Mouse (Mus musculus): Measurements from ENCODE around the gene Cep70.

Cep70 gene

DNA sequence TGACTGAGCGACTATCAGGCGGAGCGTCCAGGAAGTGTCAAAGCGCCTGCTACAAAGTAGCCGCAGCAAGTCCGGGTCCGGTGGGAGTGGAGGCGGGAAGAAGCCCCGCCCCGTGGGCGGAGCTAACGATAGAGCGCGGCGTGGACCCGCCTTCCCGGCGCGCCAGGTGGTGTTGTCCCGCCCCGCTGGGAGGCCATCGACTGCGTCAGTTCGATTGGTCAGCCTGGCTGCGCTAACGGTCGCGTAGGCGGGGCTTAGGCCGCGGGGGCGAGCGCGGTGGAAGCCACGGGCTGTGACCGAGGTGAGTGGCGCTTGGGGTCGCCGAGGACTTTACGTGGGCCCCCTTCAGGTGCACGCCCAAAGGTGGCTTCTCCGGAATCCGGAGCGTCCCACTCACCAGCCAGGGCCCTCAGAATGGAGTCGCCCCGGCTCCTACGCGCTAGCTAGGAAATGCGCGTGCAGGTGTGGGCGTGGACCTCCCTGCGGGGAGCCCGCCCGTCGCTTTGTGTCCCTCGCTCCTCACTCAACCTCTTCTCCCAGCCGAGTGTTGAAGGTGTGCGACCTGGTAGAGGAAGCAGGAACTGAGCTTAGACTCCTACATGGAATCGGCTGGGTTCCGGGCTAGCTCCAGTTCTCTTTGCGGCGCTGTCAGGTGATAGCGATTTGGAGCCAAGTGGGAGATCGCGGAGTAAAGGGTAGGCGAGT, at the start of gene Cep70:
TSS of gene Cep70 (plus strand) at position 178 of the 705 bp plus-strand sequence.
- peak; percentile 97 for DNase-seq

DNA sequence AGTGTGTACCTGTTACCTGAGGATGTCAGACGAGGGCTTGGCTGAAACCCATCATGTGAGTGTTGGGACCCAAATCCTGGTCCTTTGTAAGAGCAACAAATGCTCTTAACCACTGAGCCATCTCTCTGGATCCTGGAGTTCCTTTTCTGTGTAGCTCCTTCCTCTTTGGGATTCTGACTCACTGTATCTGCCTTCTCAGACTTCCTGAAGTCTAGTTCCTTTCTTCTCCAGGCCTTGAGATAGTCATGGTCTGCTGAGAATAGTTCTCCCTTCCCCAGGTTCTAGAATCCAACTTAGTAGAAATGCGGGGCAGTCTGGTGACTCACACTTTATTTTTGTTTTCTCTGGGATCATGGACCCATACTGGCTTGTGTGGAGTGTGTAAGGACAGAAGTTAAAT, 30.5 kb upstream of the Cep70 start:
- DNase-seq = no peak

DNA sequence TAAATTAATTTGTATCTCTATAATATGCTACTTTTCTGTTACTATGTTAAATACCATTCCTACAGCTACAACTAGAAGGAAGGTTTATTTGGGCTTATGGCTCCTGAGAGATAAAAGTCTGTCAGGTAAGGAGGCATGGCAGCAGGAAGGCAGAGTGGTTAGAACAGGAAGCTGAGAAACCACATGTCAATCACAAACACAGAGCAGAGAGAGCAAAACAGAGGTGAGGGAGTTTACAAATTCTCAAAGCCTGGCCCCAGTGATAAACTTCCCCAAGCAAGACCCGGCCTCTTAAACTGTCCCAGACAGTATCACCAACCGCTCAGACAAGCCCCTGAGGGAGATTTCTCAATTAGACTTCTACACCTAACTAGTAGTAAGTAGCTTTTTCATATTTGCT, 27.0 kb upstream of the Cep70 start:
- no peak for DNase-seq

DNA sequence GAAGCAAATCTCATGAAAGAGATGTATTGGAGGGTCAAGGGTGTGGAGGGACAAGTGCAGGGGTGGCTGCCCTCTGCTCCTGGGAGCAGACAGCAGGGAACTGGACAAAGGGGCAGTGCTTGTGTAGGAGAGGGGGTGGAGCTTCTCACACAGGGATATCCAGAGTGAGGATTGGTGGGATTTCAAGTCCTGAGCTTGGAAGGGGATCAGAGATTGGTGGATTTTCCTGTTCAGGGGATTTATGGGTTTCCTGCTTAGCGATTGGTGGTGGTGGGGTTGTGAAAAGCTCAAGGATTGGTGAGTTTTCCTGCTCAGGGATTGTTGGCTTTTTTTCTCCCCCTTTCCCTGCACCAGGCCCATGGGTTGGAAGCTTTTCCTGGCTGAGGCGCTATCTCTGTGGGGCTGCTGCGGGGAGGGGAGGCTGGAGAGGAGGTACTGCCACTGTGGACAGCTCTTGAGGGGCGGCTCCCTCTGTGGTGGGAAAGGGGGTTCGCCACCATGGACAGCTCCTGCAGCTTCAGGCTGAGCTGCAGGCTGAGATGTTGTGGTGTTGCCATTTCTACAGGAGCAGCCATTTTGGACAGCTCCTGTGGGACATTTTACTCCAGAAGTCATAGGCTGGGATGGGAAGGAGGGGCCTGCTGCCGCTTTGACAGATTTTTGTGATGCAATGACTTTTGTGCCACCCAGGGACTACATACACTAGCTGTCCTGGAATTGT, 25.0 kb upstream of the Cep70 start:
- DNase-seq = peak; percentile 71 to 72

DNA sequence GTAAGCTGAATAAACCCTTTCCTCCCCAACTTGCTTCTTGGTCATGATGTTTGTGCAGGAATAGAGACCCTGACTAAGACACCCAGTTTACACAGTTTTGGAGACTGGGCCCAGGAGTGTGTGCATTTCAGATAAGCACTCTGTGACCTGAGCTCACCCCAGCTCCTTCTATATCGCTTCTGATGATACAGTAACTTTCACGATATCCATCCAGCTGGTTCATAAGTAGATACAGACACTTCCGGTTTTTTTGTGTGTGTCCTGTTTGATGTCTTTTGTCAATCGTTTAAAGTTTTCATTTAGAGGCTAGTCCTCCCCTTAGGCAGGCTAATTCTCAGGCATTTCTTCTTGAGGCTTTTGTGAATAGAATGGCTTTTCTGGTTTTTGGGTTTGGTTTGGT, 21.5 kb upstream of the Cep70 start:
- DNase-seq = no peak

DNA sequence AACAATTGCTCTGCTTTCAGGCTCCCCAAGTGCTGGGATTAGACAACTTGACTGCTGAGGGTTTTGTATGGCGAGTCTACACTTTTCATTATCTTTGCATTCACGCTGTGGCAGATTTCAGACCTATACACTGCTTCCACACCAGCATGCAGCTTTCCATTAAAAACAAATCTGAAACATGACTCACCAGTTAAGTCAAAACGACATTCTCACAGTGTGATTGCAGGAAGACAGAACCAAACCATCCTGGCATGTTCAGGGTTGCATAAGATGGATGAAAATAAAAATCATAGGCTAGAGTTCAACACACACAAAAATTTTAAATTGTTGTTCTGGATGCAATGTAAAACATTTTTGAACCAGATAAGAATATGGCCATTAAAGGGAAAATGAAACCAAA, 18.6 kb upstream of the Cep70 start:
- DNase-seq = no peak

DNA sequence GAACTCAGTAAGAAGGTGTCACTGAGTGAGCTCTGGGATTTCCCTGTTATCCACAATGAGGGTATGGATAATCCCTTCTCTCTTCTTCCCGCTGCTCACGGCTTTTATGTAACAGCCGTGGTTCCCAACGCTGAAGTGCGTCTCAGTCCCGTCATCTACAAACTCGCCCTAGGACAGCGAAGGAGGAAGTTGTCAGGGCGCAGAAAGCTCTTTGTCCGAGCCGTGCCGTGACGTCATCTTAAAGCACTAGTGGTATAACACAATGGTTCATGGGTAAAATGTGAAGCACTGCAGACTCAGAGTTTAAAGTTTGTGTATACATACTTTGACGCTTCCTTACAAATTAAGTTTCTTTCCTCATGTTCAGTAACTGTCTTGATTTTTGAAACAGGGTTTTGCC, 13.7 kb upstream of the Cep70 start:
- DNase-seq = no peak

DNA sequence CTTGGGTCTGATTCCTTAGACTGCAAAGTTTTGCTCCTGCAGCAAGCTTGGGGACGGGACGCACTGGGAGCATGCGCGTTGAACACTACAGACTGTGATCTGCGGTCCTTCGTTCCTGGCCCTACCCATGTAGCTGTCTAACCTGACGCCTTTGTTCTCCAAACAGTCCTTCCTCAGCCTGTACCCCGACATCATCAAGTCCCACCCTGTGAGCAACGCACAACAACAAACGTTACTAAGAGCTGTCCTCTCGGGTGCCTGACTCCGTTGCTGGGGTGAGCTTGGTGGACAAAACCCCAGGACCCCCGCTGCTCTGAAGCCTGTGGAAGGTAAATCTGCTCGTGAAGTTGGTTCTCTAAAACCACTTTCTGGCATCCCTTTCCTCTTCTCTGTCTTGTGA, 6.0 kb upstream of the Cep70 start, which contains the start of gene Faiml:
TSS of gene Faiml (minus strand) at position 101 of the 400 bp plus-strand sequence.
- DNase-seq = no peak

DNA sequence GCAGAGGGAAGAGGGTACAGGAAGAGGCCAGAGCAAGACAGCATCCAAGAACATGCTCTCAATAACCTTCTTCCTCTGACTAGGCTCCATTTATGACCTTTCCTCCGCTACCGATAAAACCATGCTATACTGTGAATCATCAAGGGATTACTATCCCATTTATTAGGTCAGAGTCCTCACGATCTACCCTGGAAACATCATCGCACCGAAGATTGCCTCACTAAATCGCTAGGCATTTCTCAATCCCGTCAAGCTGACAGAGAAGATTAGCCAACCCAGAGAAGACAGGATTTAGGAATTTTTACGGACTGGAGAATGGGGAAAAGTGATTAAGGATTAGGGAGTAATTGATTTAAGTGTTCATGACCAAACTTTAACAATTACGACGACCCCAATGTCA, 4.9 kb upstream of the Cep70 start:
- no peak for DNase-seq

DNA sequence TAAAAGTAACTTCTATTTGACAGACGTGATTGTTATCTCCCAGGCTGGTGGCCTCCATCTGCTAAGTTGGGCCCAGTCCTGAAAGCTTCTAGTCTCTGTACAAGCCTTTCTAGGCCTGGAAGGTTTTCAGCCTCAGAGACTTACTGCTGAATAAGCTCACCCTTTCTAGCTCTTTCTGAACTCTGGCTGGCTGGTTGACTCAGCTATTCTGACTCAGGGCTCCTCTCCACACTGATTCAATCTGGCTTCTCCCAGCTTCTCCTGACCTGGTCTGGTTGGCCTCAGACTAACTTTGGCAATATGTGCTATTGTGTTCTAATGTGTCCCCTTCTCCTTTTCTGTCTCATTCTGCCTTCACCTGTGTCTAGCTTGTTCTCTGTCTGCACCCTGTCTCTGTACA, 3.9 kb upstream of the Cep70 start:
- DNase-seq = no peak

DNA sequence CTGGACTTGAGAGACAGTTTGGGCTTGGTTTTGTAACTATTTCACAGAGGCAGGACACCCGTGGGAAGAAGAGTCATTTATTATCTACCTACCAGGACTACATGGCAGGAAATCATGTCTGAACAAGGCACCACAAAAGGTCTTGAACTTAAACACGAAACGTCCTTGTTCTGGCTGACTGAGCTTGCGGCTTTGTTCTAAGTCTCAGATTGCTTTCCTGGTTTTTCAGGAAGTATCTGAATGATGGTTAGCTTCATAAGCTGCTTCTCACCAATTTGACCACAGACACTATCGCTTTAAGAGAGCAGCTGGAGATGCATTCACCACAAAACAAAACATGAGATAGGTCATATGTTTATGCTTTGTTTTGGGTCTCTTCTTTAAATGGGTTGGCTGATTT, 2.6 kb upstream of the Cep70 start:
- DNase-seq = no peak

DNA sequence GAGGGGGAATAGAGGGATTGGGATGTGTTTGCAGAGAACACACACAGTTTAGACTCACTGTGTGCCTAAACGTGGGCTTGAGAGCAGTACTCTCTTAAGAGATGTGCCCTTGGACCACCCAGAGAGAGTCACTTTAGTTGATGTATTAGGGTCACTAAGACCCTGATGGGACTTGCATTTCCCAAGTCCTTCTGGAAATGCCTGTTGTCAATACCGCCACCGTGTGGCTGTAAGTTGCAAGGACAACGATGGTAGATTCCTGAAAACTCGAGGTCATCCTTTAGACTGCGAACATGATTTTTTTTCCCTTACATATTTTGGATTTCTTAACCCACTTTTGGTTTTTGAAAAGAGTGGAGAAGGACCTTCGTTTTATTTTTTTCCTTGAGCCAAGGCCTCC, 1.1 kb upstream of the Cep70 start:
- peak; percentile 30 to 69 for DNase-seq

DNA sequence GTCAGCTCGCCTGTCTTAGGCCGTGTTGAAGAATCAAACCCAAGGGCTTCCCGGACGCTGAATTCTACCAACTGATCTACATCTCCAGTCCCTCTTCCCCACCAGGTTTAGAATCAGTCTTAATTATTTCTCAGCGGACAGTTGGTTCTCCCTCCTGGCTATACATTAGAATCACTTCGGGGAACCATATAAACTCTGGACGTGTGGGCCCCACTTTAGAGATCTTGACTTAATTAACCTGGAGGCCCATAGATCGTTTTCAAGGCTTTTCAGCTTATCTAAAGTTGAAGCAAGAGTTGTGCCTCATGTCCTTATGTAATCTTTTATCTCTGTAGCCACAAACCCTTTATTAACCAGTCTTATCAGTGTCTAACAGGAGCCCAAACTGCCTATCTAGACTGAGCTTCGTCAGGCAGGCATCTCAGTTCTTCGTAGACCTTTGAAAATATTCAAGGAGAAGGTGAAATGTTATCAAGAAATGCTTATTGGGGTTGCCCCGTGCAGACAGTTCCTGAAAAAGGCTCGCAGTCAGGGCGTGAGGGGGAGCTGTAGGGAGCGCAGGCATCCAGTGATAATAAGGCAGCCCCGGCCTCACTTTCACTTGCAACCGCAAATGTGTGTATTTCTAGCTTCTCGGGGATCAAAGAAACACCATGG, 506 bp upstream of the Cep70 start:
- DNase-seq = no peak

DNA sequence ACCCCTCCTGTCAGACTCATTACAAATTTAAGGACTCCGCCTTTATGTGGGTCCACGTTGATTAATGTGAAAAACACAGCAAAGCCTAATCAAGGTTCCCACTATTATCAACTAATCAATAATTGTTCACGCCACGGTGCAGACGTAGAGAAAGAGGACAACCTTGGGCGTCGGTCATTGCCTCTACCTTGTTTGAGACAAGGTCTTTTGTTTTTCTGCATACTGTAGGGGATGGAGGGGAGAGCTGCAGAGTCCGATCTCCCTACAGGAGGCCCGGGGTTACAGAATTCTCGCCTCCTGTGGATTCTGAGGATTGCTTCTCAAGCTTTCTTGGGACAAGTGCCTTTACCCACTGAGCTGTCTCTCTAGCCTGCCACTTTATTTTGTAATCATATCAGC, 727 bp downstream of the Cep70 start:
- no peak for DNase-seq

DNA sequence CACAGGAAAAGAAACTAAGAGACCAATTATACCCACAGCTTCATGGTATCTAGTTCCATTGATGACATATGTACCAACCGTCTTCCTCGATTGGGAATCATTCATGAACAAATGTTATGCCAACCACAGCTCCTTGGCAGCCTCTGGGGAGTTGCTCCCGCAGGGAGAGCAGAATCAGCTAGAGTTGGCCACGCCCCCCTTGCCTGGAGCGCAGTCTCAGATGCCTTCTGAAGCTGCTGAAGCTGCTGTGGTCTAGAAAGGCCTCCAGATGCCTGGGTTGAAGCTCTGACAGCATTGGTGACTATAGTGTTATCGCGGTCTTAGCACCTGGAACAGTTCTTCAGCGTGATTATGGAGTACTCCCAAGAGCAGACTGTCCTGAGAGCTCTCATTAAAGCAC, 5.1 kb downstream of the Cep70 start:
- DNase-seq = no peak

DNA sequence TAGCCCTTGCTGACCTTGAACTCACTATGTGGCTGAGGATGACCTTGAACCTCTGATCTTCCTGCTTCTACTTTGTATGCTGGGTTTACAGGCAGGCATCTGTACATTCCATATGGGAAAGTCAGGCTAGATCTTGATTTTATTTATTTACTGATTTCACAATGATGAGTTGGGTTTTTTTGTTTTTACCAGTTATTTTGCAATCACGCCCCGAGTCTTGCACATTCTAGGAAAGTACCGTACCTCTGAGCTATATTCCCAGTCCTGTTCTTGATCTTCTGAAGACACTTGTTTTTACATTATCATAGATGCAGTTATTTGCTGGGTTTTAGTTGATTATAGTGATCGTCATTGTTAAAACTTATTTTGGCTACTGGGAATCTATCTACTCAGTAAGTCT, 5.7 kb downstream of the Cep70 start:
- no peak for DNase-seq

DNA sequence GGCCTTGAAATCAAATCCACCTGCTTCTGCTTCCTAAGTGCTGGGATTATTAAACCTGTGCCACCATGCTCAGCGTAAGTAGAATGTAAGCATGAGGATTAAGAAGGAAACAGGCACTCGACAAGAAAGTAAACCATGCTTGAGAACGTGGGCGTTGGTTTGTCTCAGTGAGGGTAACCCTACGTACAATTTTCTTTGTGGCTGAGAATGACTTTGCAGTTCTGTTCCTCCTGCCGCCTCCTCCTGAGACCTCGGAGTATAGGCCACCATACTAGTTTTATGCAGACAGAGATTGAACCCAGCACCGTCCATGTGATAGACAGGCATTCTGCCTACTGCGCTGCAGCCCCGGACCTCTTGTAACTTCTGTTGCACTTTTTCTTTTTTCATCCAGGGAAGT, 10.7 kb downstream of the Cep70 start:
- no peak for DNase-seq

DNA sequence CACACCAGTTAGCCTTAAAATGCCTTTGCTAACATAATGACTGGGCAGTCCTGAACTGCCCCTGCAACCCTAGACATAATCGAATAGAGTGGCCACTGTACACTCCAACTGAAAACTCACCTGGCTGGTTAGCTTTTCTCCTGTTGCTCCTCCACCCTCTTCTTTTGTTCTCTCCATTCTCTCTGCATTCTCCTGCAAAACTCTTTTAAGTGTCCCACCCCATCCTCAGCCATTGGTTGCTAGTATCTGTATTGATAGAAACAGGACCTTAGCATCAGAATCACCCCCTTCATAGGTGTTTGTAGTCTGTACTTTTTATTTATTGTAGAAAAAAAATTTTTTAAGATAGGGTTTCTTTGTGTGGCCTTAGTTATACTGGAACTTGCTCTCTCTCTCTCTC, 13.0 kb downstream of the Cep70 start:
- DNase-seq = no peak

DNA sequence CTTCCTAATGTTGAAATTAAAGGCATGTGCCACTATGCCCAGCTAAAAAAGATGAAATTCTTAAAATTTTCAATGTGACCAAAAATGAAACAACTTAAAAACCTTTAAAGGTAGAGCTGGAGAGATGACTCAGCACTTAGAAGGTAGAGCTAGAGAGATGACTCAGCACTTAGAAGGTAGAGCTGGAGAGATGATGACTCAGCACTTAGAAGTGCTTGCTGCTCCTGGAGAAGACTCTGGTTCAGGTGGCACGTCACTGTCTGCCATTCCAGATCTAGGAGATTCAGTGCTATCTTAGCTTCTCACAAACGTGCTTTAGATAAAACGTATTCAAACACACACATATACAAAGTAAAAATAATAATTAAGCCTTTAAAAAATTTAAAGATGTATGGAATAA, 13.7 kb downstream of the Cep70 start:
- no peak for DNase-seq

DNA sequence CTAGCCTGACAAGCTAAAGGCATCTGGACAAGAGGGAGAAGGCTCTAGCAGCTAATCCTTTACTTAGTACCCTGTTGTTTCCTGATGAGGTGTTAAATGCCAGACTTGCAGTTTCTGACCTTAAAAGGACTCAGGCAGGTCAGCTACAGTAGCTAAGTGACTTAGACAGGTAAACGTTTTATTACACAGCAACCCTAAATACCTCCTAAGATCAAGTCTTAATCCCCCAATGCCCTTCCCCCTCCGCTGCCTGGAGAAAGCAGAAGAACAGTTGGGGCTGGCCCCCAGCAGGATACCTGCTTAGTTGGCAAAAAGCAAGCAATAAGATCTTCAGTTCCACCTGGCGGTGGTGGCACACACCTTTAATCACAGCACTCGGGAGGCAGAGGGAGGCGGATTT, 15.7 kb downstream of the Cep70 start:
- DNase-seq = no peak

DNA sequence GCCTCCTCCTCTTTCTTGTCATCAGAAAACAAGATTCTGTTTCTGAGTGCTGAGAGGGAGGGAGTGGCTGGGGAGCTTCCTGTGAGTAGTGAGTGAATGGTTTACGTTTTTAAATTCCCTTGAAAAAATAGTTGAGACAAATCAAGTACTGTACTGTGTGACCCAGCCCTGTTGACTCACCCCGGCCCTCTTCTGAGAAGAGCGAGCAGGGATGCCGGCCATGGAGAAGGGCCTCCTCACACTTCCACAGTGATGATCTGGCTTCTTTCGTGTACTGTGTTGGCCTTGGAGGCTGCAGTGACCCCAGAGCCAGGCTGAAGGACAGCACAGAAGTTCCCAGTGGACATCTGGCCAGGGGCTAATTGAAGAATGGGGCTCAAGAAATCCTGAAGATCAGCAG, 61.1 kb downstream of the Cep70 start:
- DNase-seq = no peak

DNA sequence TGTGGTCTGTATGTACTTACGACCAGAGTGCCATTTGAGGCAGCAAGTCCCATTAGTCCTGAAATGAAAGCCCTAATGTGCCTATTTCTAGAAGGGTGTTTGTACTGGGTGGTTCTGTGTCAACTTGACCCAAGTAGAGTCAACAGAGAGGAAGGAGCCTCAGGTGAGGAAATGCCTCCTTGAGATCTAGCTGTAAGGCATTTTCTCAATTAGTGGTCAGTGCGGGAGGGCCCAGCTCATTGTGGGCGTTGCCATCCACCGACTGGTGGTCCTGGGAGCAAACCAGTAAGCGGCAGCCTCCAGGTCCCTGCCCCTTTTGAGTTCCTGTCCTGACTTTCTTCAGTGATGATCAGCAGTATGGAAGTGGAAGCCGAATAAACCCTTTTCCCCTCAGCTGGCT, 63.1 kb downstream of the Cep70 start:
- DNase-seq = peak; percentile 23 to 54

DNA sequence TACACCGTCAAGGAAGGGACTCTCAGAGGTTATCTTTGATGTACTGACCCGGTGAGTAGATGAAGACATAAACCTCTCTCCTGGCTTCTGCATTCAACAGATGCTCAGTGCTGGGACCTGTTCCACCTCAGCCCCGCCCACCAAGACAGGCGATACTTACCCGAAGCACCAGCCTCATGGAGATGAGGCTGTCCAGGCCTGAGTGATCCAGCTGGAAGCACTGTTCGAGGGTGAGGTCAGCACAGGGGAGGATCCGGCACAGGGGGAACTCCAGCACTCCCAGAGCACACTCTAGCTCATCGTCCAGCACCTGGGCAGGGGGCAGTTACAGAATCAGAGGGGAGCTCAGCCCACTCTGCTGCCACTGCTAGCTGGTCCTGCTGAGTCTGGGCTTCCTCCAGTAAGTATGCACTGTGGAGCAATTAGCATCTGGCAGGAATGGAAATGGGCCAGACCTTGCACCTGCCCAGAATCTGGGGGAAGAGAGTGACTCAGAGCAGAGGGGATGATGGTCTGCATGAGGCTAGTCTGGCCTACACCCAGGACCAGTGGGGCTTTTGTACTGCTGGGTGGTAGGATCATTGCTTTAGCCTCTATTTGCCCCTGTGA, 76.3 kb downstream of the Cep70 start:
- DNase-seq = no peak

DNA sequence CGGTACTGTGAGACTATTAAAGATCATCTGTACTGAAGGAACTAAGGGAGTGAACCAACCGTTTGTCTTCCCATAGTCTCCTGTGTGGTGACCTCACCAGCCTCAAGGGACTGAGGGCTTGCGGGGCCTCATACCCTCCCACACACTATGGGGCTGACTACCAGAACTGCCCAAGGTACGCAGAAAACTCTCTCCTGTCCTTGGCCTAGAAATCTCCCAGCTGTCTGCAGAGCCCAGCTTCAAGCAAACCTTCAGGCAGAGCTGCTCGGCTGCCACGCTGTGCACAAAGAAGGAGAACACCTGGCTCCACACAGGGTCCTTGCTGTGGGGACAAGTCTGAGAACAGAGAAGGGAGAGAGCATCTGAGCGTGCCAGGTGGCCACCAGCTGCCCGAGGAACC, 76.8 kb downstream of the Cep70 start:
- DNase-seq = no peak

All from lung, postnatal 4 days (tissue).